Comparison of ENCODE assay signal across 8 mouse cellular contexts in the genomic region with DNA sequence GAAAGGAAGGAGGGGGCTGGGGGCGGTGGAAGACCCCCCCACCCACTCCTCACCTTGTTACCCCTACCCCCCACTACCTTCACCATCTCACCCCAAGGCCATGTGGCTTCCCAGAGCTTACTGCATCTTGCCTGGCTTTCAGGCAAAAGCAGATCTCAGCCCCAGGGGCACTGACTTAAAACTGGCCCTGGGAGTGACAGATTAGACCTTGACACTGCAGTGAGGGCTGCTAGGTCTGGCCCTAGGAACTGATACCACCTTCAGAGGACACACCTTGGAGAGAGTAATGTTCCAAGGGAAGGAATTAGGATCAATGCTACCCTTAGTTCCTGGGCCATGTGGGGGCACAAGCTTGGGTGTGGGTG. TPM values are rescaled to one million over a fixed set of nuclear protein-coding genes. Genes with fewer than 3 reads are reported as not detected.
DNase-seq lines count a peak whose midpoint lies in the region; ATAC-seq and TF ChIP-seq lines count a peak whose summit lies in the region.

No protein-coding gene starts in this region.

- TF ChIP-seq CTCF in kidney, postnatal 0 days (IDR thresholded peaks at IDR 0.05; ENCODE audit: low read depth) = no peak

- H3K4me1 ChIP-seq in kidney, postnatal 0 days (replicated peaks; ENCODE audit: insufficient read depth, low read length) = peaks cover 19% of the 10 kb centered on the region
- H3K4me1 ChIP-seq in liver, embryonic 15.5 days (replicated peaks) = peaks cover 41% of the 10 kb centered on the region

- WGBS in kidney, postnatal 0 days = no CpG with 5 or more reads among the region's 1 CpGs
- WGBS in liver, embryonic 15.5 days (ENCODE audit: insufficient replicate concordance) = 0% methylated on average over 1 of the region's 1 CpGs

- no peak; the same call in 1 of the 2 replicates for ATAC-seq in kidney, postnatal 0 days (replicated peaks; ENCODE audit: low FRiP score, low read depth)
- peak; percentile 50 for ATAC-seq in liver, embryonic 15.5 days (ENCODE audit: insufficient read depth)

- no peak for DNase-seq in kidney, postnatal 0 days (ENCODE audit: low spot score)
- no peak for DNase-seq in kidney, adult 8-10 months
- DNase-seq in R1 (ENCODE audit: low read depth, low spot score) = peak; percentile 44
- DNase-seq in forelimb bud, embryonic 11.5 days (ENCODE audit: low read depth, low spot score) = peak; percentile 27
- DNase-seq in thymus, postnatal 10 days (ENCODE audit: low spot score in 2 of 2) = no peak
- no peak for DNase-seq in gastrocnemius, postnatal 14 days
- no peak for DNase-seq in right cerebral cortex, adult 2 months (ENCODE audit: low spot score in 2 of 2)

- intact Hi-C loops in gastrocnemius, postnatal 14 days (cut with DNase I; ENCODE audit: low total_unique reads) = no loop called here

- H3K9me3 ChIP-seq in kidney, postnatal 0 days (replicated peaks; ENCODE audit: low read length) = no peaks in the 10 kb centered on the region
- no peaks in the 10 kb centered on the region for H3K9me3 ChIP-seq in liver, embryonic 15.5 days (replicated peaks)

- H3K4me3 ChIP-seq in kidney, postnatal 0 days (replicated peaks; ENCODE audit: low read depth, low read length) = peak overlapping the region; percentile 88
- peak overlapping the region; percentile 79 for H3K4me3 ChIP-seq in liver, embryonic 15.5 days (replicated peaks)

- peak overlapping the region; percentile 94 for H3K4me2 ChIP-seq in kidney, postnatal 0 days (ENCODE audit: low read length)
- H3K4me2 ChIP-seq in liver, embryonic 15.5 days = peak overlapping the region; percentile 94

- H3K9ac ChIP-seq in kidney, postnatal 0 days (ENCODE audit: low read depth, low read length) = peak overlapping the region; percentile 43; the same call in 1 of the 2 replicates
- 0 out of 2 replicates have a peak overlapping the region, but pooled peaks have one; percentile 80 for H3K9ac ChIP-seq in liver, embryonic 15.5 days

- H3K27ac ChIP-seq in kidney, postnatal 0 days = no peak overlapping the region; the same call in 1 of the 2 replicates
- no peak overlapping the region for H3K27ac ChIP-seq in liver, embryonic 15.5 days (replicated peaks)

- no peaks in the 10 kb centered on the region for H3K36me3 ChIP-seq in kidney, postnatal 0 days (ENCODE audit: insufficient read depth, low read length)
- H3K36me3 ChIP-seq in liver, embryonic 15.5 days (replicated peaks) = no peaks in the 10 kb centered on the region

- H3K27me3 ChIP-seq in kidney, postnatal 0 days (ENCODE audit: insufficient read depth, low read length) = no peaks in the 10 kb centered on the region
- no peaks in the 10 kb centered on the region for H3K27me3 ChIP-seq in liver, embryonic 15.5 days

RNA-seq across cellular contexts. Expression of a gene that starts 0.4 kb away (rescaled TPM):
- 143 and 153 TPM in 2 replicates for polyA plus RNA-seq in kidney, postnatal 0 days (2015; fragmentation: Nextera tagmentation; extraction: Ambion mirVana)
- polyA plus RNA-seq in liver, embryonic 15.5 days (2015; fragmentation: Nextera tagmentation; extraction: Ambion mirVana) = 36.5 and 37.6 TPM in 2 replicates
- total RNA-seq in gastrocnemius, postnatal 14 days (2021) = 10 to 100 TPM; 44.9 to 46.8 TPM

Comparison
In these comparisons a context has a peak if more than half of its experiments do, and no peak if none do; other contexts are left out.
1. DNase-seq: peak in R1 (single experiment) and forelimb bud, embryonic 11.5 days (single experiment); none in kidney, postnatal 0 days (single experiment), kidney, adult 8-10 months (0 of 2), thymus, postnatal 10 days (0 of 2), gastrocnemius, postnatal 14 days (single experiment) and right cerebral cortex, adult 2 months (0 of 2).